Mouse (Mus musculus) embryonic fibroblast, embryonic 13.5 days (primary cell): ENCODE measurements around the gene Helt.

Experiments used
- CTCF ChIP-seq: IDR thresholded peaks from 2 replicates; pipeline ENCODE4 v1.5.1; 2011; ENCODE audit warnings: mild to moderate bottlenecking, control low read depth, low read length, moderate library complexity, borderline replicate concordance; ENCODE audit not compliant: insufficient read depth
- POLR2A ChIP-seq: IDR thresholded peaks from 2 replicates; pipeline ENCODE4 v1.6.1; 2011; ENCODE audit warnings: low read depth, mild to moderate bottlenecking, control low read depth, low read length, moderate library complexity

DNA sequence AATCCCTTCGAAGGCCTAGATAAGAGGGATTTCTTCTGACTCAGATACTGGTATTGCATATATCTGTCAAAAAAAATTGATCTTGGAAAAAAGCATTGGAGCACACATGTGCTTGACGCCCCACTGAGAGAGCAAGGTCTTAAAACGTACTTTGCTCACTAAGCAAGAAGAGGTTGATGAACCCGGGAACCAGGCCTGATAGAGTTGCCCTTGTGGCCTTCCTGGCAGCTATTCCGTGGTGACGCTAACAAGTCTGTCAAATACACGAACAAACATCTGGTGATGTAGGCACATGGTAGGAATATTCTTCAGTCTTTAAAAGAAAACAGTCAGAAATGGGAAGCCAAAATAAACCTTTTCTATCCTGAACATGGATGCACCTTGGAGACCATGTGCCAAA, 32.8 kb upstream of the Helt start:
- TF ChIP-seq CTCF, result no peak
- no peak for TF ChIP-seq POLR2A
